Comparison of ENCODE assay signal across 17 mouse cellular contexts in the genomic region with DNA sequence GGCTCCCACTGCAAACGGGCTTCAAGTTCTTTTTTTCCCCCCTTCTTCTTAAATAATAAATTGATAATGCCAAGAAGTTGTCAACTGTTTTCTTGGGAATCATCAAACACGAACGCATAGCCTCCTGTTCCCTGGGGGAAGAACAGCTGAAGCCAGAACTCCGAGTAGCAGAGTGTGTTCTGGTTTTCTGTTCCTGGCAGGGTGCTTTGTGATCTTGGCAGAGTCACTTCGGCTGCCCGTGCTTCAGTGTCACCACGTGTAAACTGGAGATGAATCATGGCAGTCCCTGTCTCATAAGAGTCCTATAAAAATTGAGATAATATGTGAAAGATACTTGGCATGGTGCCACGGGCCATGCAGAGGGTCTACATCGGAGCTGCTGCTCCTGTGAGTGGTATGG.
DNase-seq lines count a peak whose midpoint lies in the region; ATAC-seq and TF ChIP-seq lines count a peak whose summit lies in the region.
"Had no signal": no experiment of that assay in that cellular context is flagged by ENCODE, and none has a peak within 500 bp of the region (broad histone marks: within the 10 kb centered on the region; RNA-seq: fewer than 3 reads in every experiment).

No protein-coding gene starts in this region.

- H3K27ac ChIP-seq in stomach, postnatal 0 days (replicated peaks) = no peak overlapping the region
- H3K27ac ChIP-seq: heart, embryonic 15.5 days; hindbrain, embryonic 15.5 days; neural tube, embryonic 13.5 days had no signal

- H3K27me3 ChIP-seq in stomach, postnatal 0 days (ENCODE audit: control insufficient read depth, insufficient read depth, low read length) = no peaks in the 10 kb centered on the region
- H3K27me3 ChIP-seq: heart, embryonic 15.5 days; hindbrain, embryonic 15.5 days; neural tube, embryonic 13.5 days had no signal

- intact Hi-C loops in left cerebral cortex, postnatal 4 days (cut with DNase I) = no loop called here
- intact Hi-C loops in left cerebral cortex, postnatal 36 days (cut with DNase I) = no loop called here

- no peak overlapping the region for H3K4me3 ChIP-seq in stomach, postnatal 0 days (ENCODE audit: low read depth, low read length)
- H3K4me3 ChIP-seq: heart, embryonic 15.5 days; hindbrain, embryonic 15.5 days; neural tube, embryonic 13.5 days had no signal

- no peaks in the 10 kb centered on the region for H3K4me1 ChIP-seq in stomach, postnatal 0 days (replicated peaks; ENCODE audit: control insufficient read depth, insufficient read depth)
- H3K4me1 ChIP-seq: heart, embryonic 15.5 days; hindbrain, embryonic 15.5 days; neural tube, embryonic 13.5 days had no signal

- H3K9me3 ChIP-seq in stomach, postnatal 0 days (ENCODE audit: control insufficient read depth, low read length) = no peaks in the 10 kb centered on the region
- H3K9me3 ChIP-seq: heart, embryonic 15.5 days; hindbrain, embryonic 15.5 days had no signal

- ATAC-seq in stomach, postnatal 0 days (ENCODE audit: low FRiP score, low TSS enrichment) = no peak
- ATAC-seq: midbrain, embryonic 16.5 days had no signal

- no peak overlapping the region for H3K9ac ChIP-seq in stomach, postnatal 0 days (ENCODE audit: low read length)
- H3K9ac ChIP-seq: heart, embryonic 15.5 days; hindbrain, embryonic 15.5 days; neural tube, embryonic 13.5 days had no signal

- TF ChIP-seq CTCF in stomach, postnatal 0 days (IDR thresholded peaks at IDR 0.05; ENCODE audit: low read depth) = no peak

- peak; percentile 13 to 35 for DNase-seq in cerebellum, postnatal 25 days
- no peak for DNase-seq in cerebellum, postnatal 4 days (ENCODE audit: low spot score in 2 of 2)
- DNase-seq in left cerebral cortex, postnatal 4 days = peak; percentile 6
- DNase-seq in left cerebral cortex, postnatal 36 days (ENCODE audit: low spot score in 2 of 2) = no peak
- peak; percentile 45 for DNase-seq in fat pad, adult 2 months (ENCODE audit: extremely low read depth, low read depth, low spot score)
- DNase-seq in layer of hippocampus, adult 9-11 months = peak; percentile 84
- no peak for DNase-seq in stomach, postnatal 0 days (ENCODE audit: low spot score)
- DNase-seq in lung, postnatal 14 days = no peak
- DNase-seq: embryo, embryonic 11 days; gastrocnemius, postnatal 25 days; kidney, adult 9 months; lung, postnatal 36 days; thymus, postnatal 25 days had no signal

- H3K4me2 ChIP-seq in stomach, postnatal 0 days (replicated peaks; ENCODE audit: low read depth) = no peak overlapping the region
- H3K4me2 ChIP-seq: heart, embryonic 15.5 days; hindbrain, embryonic 15.5 days; neural tube, embryonic 13.5 days had no signal

- 59% methylated on average over 9 of the region's 9 CpGs for WGBS in stomach, postnatal 0 days

- TF ChIP-seq EP300 in stomach, postnatal 0 days (optimal IDR thresholded peaks at IDR 0.05) = no peak

- no peaks in the 10 kb centered on the region for H3K36me3 ChIP-seq in stomach, postnatal 0 days (ENCODE audit: control insufficient read depth, insufficient read depth, low read length)
- H3K36me3 ChIP-seq: heart, embryonic 15.5 days; hindbrain, embryonic 15.5 days; neural tube, embryonic 13.5 days had no signal

Comparison
In these comparisons a context has a peak if more than half of its experiments do, and no peak if none do; other contexts are left out.
1. DNase-seq: peak in cerebellum, postnatal 25 days (2 of 2), left cerebral cortex, postnatal 4 days (single experiment), fat pad, adult 2 months (single experiment) and layer of hippocampus, adult 9-11 months (single experiment); none in cerebellum, postnatal 4 days (0 of 2), left cerebral cortex, postnatal 36 days (0 of 2), stomach, postnatal 0 days (single experiment) and lung, postnatal 14 days (single experiment).